Mouse (Mus musculus) heart, postnatal 0 days (tissue): Measurements from ENCODE around the gene Tspan18. TPM values are rescaled to one million over a fixed set of nuclear protein-coding genes. Genes with fewer than 3 reads are reported as not detected.

Experiments
- ATAC-seq: fragments of 200-750 bp; cut with Nextera tagmentation; 2 replicates; pipeline ENCODE4 v1.8.0; 2017; ENCODE audit warnings: low read depth, moderate number of reproducible peaks, moderate library complexity; ENCODE audit not compliant: insufficient read depth
- DNase-seq: peaks from one replicate; pipeline ENCODE4 v3.0.0-alpha.2; 2016; ENCODE audit warnings: low spot score
- H3K27ac ChIP-seq: fragments of 300-500 bp; sonication (generic); 2 replicates; pipeline ENCODE4 v1.5.1; 2014; ENCODE audit warnings: low read depth, mild to moderate bottlenecking
- H3K27me3 ChIP-seq: fragments of 300-500 bp; sonication (generic); 2 replicates; pipeline ENCODE4 v1.6.1; 2014; ENCODE audit warnings: low read length, mixed read lengths; ENCODE audit not compliant: control insufficient read depth, insufficient read depth
- H3K36me3 ChIP-seq: fragments of 300-500 bp; sonication (generic); replicated peaks from 2 replicates; pipeline ENCODE4 v1.6.1; 2014; ENCODE audit warnings: low read length, mixed read lengths; ENCODE audit not compliant: control insufficient read depth, insufficient read depth
- H3K4me1 ChIP-seq: fragments of 300-500 bp; sonication (generic); 2 replicates; pipeline ENCODE4 v1.6.1; 2014; ENCODE audit warnings: antibody characterized with exemption; ENCODE audit not compliant: control insufficient read depth, insufficient read depth
- H3K4me2 ChIP-seq: fragments of 300-500 bp; sonication (generic); 2 replicates; pipeline ENCODE4 v1.6.1; 2014; ENCODE audit warnings: low read depth, mild to moderate bottlenecking, low read length, moderate library complexity
- H3K4me3 ChIP-seq: fragments of 300-500 bp; sonication (generic); 2 replicates; pipeline ENCODE4 v1.5.1; 2014; ENCODE audit warnings: low read depth, low read length
- H3K9ac ChIP-seq: fragments of 300-500 bp; sonication (generic); replicated peaks from 2 replicates; pipeline ENCODE4 v1.6.1; 2014; ENCODE audit warnings: low read depth, low read length, mixed read lengths
- H3K9me3 ChIP-seq: fragments of 300-500 bp; sonication (generic); replicated peaks from 2 replicates; pipeline ENCODE4 v1.6.1; 2016; ENCODE audit warnings: low read length; ENCODE audit not compliant: control insufficient read depth
- CTCF ChIP-seq: IDR thresholded peaks from 2 replicates; pipeline ENCODE4 v1.5.1; 2016; ENCODE audit warnings: antibody characterized with exemption, control low read depth, low read depth
- EP300 ChIP-seq: IDR thresholded peaks from 2 replicates; pipeline ENCODE4 v1.6.1; 2016; ENCODE audit warnings: antibody characterized with exemption, low read depth
- WGBS: fragments of 180-500 bp; shearing (Covaris S2); extraction: QIAGEN DNeasy Blood & Tissue Kit; methylation state at CpG from one replicate; pipeline ENCODE4 v1.1.7; 2014; 5-methylcytosine and 5-hydroxymethylcytosine counted together
- polyA plus RNA-seq: library from polyadenylated mRNA; unstranded; fragments of >200 nt; fragmentation: Nextera tagmentation; extraction: Ambion mirVana; gene quantifications from 2 replicates; pipeline ENCODE4 v1.2.1, GENCODE M21; 2015
- total RNA-seq: library from RNA; depleted of rRNA; stranded (reverse); fragments of >200 nt; gene quantifications from 2 replicates; pipeline ENCODE4 v1.2.3, GENCODE M21; 2014; ENCODE audit warnings: low replicate concordance

Tspan18 gene
- total and polyA plus RNA-seq, 2 experiments from 2014 or later: 39.8 to 64.4 TPM

GRCm38 (mm10) chr2:93177668-93178312, 156.5 kb downstream of the Tspan18 start:
- 0 out of 2 replicates have a peak, but pooled peaks cover 4% of the 10 kb centered on the region for H3K4me1 ChIP-seq
- TF ChIP-seq EP300 (no peak), CTCF (no peak)
- ATAC-seq (no peak), DNase-seq (no peak)
- no peak overlapping the region for H3K27ac ChIP-seq
- H3K27me3 ChIP-seq: peaks cover 45% of the 10 kb centered on the region
- no peaks in the 10 kb centered on the region for H3K36me3 ChIP-seq
- no peak overlapping the region for H3K4me3 ChIP-seq
- H3K9ac ChIP-seq: no peak overlapping the region
- H3K4me2 ChIP-seq: no peak overlapping the region
- H3K9me3 ChIP-seq: no peaks in the 10 kb centered on the region
- WGBS: 82% methylated on average over 20 of the region's 20 CpGs

- H3K27ac ChIP-seq: no peak overlapping the region; the same call in 1 of the 2 replicates
- H3K4me1 ChIP-seq: 0 out of 2 replicates have a peak, but pooled peaks cover 4% of the 10 kb centered on the region
- H3K4me2 ChIP-seq: no peak overlapping the region
- ATAC-seq: no peak
- H3K9me3 ChIP-seq: no peaks in the 10 kb centered on the region
- no peak for TF ChIP-seq EP300
- no peak for TF ChIP-seq CTCF
- H3K36me3 ChIP-seq: no peaks in the 10 kb centered on the region
- 14% methylated on average over 17 of the region's 17 CpGs for WGBS
- no peak overlapping the region for H3K4me3 ChIP-seq
- peaks cover 43% of the 10 kb centered on the region for H3K27me3 ChIP-seq
- H3K9ac ChIP-seq: no peak overlapping the region
- DNase-seq: no peak
Observed at GRCm38 (mm10) chr2:93176871-93177667, 157.2 kb downstream of the Tspan18 start.

- ATAC-seq (no peak), DNase-seq (no peak)
- Histone ChIP-seq H3K27me3 (peaks cover 38% of the 10 kb centered on the region), H3K4me2 (no peak overlapping the region), H3K9ac (no peak overlapping the region), H3K4me1 (0 out of 2 replicates have a peak, but pooled peaks cover 4% of the 10 kb centered on the region), H3K27ac (no peak overlapping the region; the same call in 1 of the 2 replicates), H3K36me3 (no peaks in the 10 kb centered on the region), H3K9me3 (no peaks in the 10 kb centered on the region), H3K4me3 (no peak overlapping the region)
- no peak for TF ChIP-seq CTCF
- no peak for TF ChIP-seq EP300
- 56% methylated on average over 4 of the region's 4 CpGs for WGBS
Observed at GRCm38 (mm10) chr2:93176193-93176798, 158.0 kb downstream of the Tspan18 start.

- peaks cover 38% of the 10 kb centered on the region for H3K27me3 ChIP-seq
- TF ChIP-seq CTCF: no peak
- TF ChIP-seq EP300: no peak
- H3K4me1 ChIP-seq: 0 out of 2 replicates have a peak, but pooled peaks cover 4% of the 10 kb centered on the region
- H3K27ac ChIP-seq: no peak overlapping the region
- no peak overlapping the region for H3K4me2 ChIP-seq
- no peak overlapping the region for H3K9ac ChIP-seq
- DNase-seq: no peak
- no peaks in the 10 kb centered on the region for H3K36me3 ChIP-seq
- H3K4me3 ChIP-seq: no peak overlapping the region
- no peaks in the 10 kb centered on the region for H3K9me3 ChIP-seq
- ATAC-seq: no peak
- 68% methylated on average over 2 of the region's 2 CpGs for WGBS
Observed at GRCm38 (mm10) chr2:93175721-93176120, 158.6 kb downstream of the Tspan18 start.

GRCm38 (mm10) chr2:93175278-93175677, 159.0 kb downstream of the Tspan18 start:
- ATAC-seq (no peak), DNase-seq (no peak)
- H3K4me1 ChIP-seq: 0 out of 2 replicates have a peak, but pooled peaks cover 4% of the 10 kb centered on the region
- H3K9ac ChIP-seq: no peak overlapping the region
- H3K36me3 ChIP-seq: no peaks in the 10 kb centered on the region
- no peak overlapping the region for H3K4me2 ChIP-seq
- H3K9me3 ChIP-seq: no peaks in the 10 kb centered on the region
- H3K4me3 ChIP-seq: no peak overlapping the region
- no peak overlapping the region for H3K27ac ChIP-seq
- WGBS: 41% methylated on average over 5 of the region's 5 CpGs
- TF ChIP-seq CTCF (no peak), EP300 (no peak)
- H3K27me3 ChIP-seq: peaks cover 38% of the 10 kb centered on the region
